Mouse (Mus musculus) retina, embryonic 14.5 days (tissue): Measurements from ENCODE around the gene Eif3l.
A peak's percentile ranks its signal among the peaks of the same experiment; 100 is the strongest.
"Not testable (repeated sequence)": the region's sequence is repeated elsewhere in the genome, so short reads cannot be mapped to it uniquely, and the experiment has no call there.

Experiments
- DNase-seq: peaks from one replicate; pipeline ENCODE4 v3.0.0-alpha.2; 2015; ENCODE audit warnings: low spot score

The Eif3l gene

DNA sequence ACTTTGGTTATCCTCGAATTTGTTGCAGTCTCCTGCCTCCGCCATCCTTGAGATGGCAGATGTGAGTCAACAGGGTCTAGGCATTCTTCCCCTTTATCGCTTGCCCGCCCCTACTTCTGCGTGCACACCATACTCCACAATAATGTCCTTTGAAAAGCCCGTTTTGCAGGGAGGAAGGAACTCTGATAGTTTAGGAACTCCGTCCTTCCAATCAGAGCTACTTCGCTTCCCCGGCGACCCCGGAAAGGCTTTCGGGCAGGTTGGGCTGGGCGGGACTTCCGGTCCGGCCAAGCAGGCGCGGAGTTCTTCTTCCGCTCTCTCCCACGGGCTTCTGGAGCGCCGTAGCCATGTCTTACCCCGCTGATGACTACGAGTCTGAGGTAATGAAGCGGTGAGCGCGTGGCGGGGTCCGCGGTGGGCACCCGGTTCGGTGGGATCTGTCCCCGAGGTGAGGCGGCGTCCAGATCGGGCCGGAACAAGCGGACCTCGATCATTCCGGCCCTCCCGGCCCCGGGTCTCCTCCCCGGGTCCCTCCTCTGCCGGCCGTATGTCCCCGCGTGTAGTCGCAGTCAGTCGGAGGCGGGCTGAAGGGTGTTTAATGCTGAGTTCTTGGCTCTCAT is at the start of gene Eif3l:
Gene Eif3l (plus strand): TSS at position 267 of the 620 bp plus-strand sequence.
- peak; percentile 88 for DNase-seq

- DNase-seq = peak; percentile 37
Observed at GRCm38 (mm10) chr15:79025687-79026308, 49.2 kb upstream of the Eif3l start.

DNA sequence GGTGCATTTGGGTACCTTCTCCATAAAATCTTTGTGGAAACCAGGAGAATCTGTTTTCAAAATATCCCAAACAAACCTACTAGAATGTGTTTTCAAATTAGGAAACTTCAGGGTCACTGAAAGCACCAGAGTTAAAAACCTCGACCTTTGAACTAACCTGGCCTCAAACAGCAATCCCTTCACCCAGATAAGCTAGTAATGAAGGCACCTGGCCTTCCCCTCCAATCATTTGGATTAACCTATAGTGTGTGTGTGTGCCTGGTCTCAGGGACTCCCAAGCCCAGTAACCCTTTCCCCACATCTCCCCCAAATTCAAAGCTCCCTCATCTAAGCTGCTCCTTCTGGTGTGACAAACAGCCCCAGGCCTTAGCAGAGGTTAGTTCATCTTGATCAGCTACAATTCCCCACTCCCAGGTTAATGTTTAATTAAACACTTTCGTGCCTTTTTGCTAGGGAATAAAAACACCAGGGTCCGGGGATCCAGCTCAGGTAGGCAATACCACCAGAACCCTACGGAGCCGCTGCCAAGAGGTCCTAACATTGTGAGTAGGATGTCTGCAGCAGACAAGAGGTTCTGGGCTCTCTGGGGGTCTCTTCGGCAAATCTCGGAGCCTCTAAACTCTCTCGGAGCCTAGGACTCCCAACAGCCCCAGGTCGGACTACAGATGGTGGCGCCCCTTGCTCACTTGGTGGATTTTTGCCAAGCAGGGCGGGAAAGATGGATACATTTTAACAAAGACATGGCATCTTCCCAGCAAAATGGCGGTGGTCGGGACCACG is 48.3 kb upstream of the Eif3l start:
- DNase-seq = no peak

GRCm38 (mm10) chr15:79027291-79028205 is 47.4 kb upstream of the Eif3l start:
- DNase-seq = peak; percentile 30

DNA sequence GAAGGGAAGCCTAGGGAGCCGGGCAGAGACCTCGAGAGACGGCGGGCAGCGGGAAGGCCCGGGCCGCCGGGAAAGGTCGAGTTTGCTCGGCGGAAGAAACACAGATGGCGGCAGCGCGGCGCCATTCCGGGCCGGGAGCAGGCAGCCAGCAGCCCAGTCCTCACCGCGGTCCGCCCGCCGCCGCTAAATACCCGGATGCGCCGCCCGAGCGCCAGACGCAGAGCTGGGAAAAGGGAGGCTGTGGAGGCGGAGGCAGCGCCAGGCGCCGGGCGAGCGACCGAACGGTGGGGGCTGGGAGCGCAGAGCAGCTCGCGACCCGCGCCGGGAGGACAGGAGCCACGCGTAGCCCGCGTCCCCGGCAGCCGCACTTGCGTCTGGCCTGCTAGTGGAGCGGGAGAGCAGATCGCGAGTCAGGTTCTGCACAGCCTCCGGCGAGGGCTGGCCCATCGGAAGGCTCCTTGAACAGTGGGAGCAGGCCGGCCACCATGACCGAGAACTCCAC is 46.7 kb upstream of the Eif3l start, which contains the start of gene H1f0:
Gene H1f0 (plus strand): TSS at position 214 of the 502 bp plus-strand sequence.
- DNase-seq = peak; percentile 96

DNA sequence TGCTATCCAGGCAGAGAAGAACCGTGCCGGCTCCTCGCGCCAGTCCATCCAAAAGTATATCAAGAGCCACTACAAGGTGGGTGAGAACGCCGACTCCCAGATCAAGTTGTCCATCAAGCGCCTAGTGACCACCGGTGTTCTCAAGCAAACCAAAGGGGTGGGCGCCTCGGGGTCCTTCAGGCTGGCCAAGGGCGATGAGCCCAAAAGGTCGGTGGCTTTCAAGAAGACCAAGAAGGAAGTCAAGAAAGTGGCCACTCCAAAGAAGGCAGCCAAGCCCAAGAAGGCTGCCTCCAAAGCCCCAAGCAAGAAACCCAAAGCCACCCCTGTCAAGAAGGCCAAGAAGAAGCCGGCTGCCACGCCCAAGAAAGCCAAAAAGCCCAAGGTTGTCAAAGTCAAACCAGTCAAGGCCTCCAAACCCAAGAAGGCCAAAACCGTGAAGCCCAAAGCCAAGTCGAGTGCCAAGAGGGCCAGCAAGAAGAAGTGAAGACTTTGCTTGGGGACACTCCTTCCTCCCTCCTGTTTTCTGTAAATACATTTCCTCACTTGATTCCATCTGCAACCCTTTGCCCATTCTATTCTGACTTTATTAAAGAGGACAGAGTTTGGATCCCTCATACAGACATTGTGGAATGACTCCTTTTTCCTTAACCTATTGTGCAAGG is 46.0 kb upstream of the Eif3l start:
- no peak for DNase-seq

- peak; percentile 53 for DNase-seq
Observed at GRCm38 (mm10) chr15:79029519-79030241, 45.3 kb upstream of the Eif3l start.

- DNase-seq = peak; percentile 94
Observed at GRCm38 (mm10) chr15:79030551-79031435, 44.2 kb upstream of the Eif3l start.

DNA sequence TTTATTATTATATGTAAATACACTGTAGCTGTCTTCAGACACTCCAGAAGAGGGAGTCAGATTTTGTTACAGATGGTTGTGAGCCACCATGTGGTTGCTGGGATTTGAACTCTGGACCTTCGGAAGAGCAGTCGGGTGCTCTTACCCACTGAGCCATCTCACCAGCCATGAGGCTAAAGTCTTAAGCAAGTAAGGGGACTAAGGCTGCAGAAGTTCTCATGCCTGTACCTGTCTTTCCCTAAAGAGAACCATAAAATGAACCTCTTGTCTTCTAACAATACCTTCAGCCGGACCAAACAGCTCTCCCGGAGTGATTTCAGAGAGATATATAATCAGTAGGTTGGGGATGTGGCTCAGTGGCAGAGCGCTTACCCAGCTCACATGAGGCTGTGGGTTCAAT is 43.1 kb upstream of the Eif3l start:
- not testable (repeated sequence) for DNase-seq

- DNase-seq = peak; percentile 91
Observed at GRCm38 (mm10) chr15:79037913-79038328, 37.1 kb upstream of the Eif3l start.

DNA sequence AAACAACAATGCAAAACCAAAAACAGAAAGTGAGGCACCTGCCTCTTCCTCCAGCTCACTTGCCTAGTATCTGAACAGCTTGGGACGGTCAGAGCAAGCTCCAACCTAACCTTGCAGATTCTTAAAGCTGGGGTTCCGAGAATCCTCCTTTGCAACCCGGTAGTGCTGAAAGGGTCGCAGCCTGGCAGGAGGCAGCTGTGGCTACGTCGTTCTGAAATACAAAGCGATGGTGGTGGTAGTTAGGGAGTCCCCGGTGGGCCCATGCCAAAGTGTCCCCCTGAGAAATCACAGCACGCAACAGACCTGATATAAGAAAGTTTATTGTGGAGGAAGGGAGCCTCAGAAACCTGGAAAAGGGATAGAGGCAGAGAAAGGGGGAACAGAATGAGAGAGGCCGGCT is 36.6 kb upstream of the Eif3l start:
- no peak for DNase-seq

- DNase-seq = peak; percentile 83
Observed at GRCm38 (mm10) chr15:79038853-79039252, 36.1 kb upstream of the Eif3l start.

- peak; percentile 52 for DNase-seq
Observed at GRCm38 (mm10) chr15:79040501-79041416, 34.2 kb upstream of the Eif3l start.

DNA sequence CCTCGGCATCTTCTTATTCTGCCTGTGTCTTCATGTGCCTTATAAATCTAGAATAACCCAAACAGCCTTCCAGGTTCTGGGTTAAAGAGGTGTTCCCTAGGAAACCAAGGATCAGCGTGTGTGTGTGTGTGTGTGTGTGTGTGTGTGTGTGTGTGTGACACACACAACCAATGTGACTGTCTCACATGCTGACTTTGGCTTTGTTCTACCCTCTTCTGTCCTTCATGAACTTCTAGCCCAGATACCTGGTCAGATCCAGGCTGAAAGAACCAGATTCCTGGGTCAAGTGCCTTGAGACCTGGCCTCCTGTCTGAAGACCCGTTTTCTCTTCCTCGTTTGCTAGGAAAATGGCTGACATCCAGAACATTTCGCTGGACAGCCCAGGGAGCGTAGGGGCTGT is 33.4 kb upstream of the Eif3l start, which contains the start of gene Galr3:
Gene Galr3 (plus strand): TSS at position 301 of the 400 bp plus-strand sequence.
- DNase-seq = no peak

DNA sequence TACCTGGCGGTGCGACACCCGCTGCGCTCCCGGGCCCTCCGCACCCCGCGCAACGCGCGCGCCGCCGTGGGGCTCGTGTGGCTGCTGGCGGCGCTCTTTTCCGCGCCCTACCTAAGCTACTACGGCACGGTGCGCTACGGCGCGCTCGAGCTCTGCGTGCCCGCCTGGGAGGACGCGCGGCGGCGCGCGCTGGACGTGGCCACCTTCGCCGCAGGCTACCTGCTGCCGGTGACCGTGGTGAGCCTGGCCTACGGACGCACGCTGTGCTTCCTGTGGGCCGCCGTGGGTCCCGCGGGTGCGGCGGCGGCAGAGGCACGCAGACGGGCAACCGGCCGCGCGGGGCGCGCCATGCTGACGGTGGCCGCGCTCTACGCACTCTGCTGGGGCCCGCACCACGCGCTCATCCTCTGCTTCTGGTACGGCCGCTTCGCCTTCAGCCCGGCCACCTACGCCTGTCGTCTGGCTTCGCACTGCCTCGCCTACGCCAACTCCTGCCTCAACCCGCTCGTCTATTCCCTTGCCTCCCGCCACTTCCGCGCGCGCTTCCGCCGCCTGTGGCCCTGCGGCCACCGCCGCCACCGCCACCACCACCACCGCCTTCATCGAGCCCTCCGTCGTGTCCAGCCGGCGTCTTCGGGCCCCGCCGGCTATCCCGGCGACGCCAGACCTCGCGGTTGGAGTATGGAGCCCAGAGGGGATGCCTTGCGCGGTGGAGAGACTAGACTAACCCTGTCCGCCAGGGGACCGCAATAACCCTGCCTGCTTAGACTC is 32.1 kb upstream of the Eif3l start:
- peak; percentile 49 for DNase-seq

DNA sequence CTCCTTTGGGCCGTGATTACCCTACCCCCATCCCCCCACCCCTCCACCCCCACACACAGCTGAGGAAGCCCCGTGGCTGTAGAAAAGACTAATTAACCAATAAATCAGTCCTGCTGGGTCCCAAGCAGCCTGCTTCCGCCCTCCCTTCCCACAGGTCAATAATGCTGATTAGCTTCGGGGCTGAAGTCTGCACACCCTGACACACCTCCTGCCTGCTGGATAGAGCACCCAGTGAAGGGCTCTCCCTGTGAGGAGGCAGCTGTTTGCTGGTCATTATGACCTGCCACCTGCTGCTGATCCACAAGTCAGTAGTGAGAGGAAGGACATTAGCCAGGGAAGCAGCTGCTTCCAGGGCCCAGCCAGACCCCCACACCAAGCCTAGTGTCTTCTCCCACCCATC is 30.1 kb upstream of the Eif3l start:
- DNase-seq = peak; percentile 56

DNA sequence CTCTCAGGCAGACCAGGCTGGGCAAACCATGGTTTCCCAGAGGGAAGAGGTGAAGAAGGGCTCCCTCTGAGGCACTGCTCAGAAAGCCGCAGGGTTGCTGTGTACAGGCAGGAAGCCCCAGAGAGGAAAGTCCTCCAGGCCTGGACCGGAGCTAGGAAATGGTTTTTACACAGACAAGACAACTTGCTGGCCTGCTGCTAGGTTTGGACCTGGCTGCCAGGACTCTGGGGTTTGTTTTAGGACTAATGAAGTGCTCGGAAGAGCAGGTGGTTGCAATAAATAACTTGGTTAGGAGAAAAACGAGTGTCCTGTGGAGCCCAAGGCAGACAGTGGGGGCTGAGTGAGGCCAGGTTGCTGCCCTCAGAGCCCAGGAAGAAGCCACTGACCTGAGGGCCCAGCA is 26.8 kb upstream of the Eif3l start:
- DNase-seq = no peak
